ENCODE assay signal across 14 mouse cellular contexts in the genomic region with DNA sequence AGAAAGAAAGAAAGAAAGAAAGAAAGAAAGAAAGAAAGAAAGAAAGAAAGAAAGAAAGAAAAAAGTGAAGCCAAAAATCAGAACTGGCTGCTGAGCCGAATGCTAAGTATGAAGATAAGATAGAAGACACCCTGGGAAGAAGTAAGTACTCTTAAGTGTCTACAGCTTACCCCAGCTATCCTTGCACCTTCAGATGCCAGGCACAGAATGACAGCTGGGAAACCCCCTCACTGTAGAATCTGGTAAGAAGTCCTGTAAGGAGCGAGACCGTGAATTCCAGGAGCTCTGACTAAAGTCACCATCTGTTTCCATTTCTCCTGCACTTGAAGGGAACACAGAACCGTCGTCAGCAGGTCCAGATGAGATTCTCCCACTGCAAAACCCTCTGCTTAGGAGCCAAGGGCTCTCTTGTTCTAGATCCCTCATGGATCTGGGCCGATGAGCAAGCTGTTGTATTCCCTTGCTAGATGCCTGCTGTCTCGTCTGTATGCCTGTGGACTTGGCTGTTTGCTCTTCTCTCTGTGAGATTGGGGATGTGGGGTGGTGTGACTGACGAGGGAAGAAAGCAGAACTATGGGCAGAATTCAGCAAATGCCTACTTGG. TPM values are rescaled to one million over a fixed set of nuclear protein-coding genes. Genes with fewer than 3 reads are reported as not detected.
DNase-seq lines count a peak whose midpoint lies in the region; TF ChIP-seq lines count a peak whose summit lies in the region.
"Had no signal": no experiment of that assay in that cellular context is flagged by ENCODE, and none has a peak within 500 bp of the region (broad histone marks: within the 10 kb centered on the region; RNA-seq: fewer than 3 reads in every experiment).

No protein-coding gene starts in this region.

- no peak for TF ChIP-seq CTCF in layer of hippocampus, adult 2 months (conservative IDR thresholded peaks at IDR 0.05)

- peak; percentile 12 for DNase-seq in 3T3-L1 (ENCODE audit: low read depth, low spot score)
- peak; percentile 92 for DNase-seq in brain, adult 2 months (ENCODE audit: low read depth, low spot score)
- peak; percentile 18 to 45 for DNase-seq in layer of hippocampus, adult 2 months (ENCODE audit: low spot score in 2 of 2)
- peak; percentile 53 to 78 for DNase-seq in left cerebral cortex, postnatal 14 days (ENCODE audit: low spot score in 2 of 2)
- no peak for DNase-seq in kidney, postnatal 25 days
- no peak for DNase-seq in thymus, postnatal 4 days
- DNase-seq in ovary, adult 18-20 months (ENCODE audit: low spot score), result no peak
- DNase-seq: cerebellum, adult 11-12 months had no signal

- H3K4me3 ChIP-seq in layer of hippocampus, adult 2 months, result no peak overlapping the region
- H3K4me3 ChIP-seq: kidney, embryonic 15.5 days; midbrain, embryonic 15.5 days; neural tube, embryonic 12.5 days had no signal

- intact Hi-C loops in left cerebral cortex, postnatal 14 days (cut with DNase I), result no loop called here

- peak overlapping the region; percentile 51; the same call in 1 of the 2 replicates for H3K27ac ChIP-seq in layer of hippocampus, adult 2 months
- H3K27ac ChIP-seq: hindbrain, postnatal 0 days; kidney, embryonic 15.5 days; macrophage; midbrain, embryonic 15.5 days; neural tube, embryonic 12.5 days had no signal

RNA-seq across cellular contexts. Expression of gene Ptprb, which starts 15.9 kb away (rescaled TPM):
- 10 to 100 TPM; 15.0 to 19.7 TPM for total RNA-seq in layer of hippocampus, adult 2 months (2021)
- 10 to 100 TPM; 23.5 to 25.5 TPM for total RNA-seq in left cerebral cortex, postnatal 14 days (2021)
- total RNA-seq: CH12.LX had no signal

Comparison
In these comparisons a context has a peak if more than half of its experiments do, and no peak if none do; other contexts are left out.
1. DNase-seq: peak in 3T3-L1 (single experiment), brain, adult 2 months (single experiment), layer of hippocampus, adult 2 months (2 of 2) and left cerebral cortex, postnatal 14 days (2 of 2); none in kidney, postnatal 25 days (0 of 2), thymus, postnatal 4 days (single experiment) and ovary, adult 18-20 months (single experiment).